Mouse (Mus musculus) megakaryocyte, embryonic 14.5 days (primary cell): Measurements from ENCODE around the gene Smoc2. TPM values are rescaled to one million over a fixed set of nuclear protein-coding genes. Genes with fewer than 3 reads are reported as not detected.

ENCODE experiments used
- H3K27me3 ChIP-seq: replicated peaks from 2 replicates; pipeline ENCODE3; 2012; ENCODE audit warnings: inconsistent platforms
- H3K36me3 ChIP-seq: replicated peaks from 2 replicates; pipeline ENCODE3; 2012; ENCODE audit warnings: low read length, inconsistent platforms, mixed read lengths
- H3K4me1 ChIP-seq: 2 replicates; pipeline ENCODE4 v1.6.1; 2012; ENCODE audit warnings: inconsistent platforms
- H3K4me3 ChIP-seq: replicated peaks from 2 replicates; pipeline ENCODE3; 2012; ENCODE audit warnings: moderate library complexity, mild to moderate bottlenecking, inconsistent platforms
- H3K9me3 ChIP-seq: 2 replicates; pipeline ENCODE4 v1.6.1; 2012; ENCODE audit warnings: inconsistent platforms
- FLI1 ChIP-seq: IDR thresholded peaks from 2 replicates; pipeline ENCODE4 v1.6.1; 2012; ENCODE audit warnings: low read length, inconsistent platforms, mixed read lengths
- GATA1 ChIP-seq: IDR thresholded peaks from 3 replicates; pipeline ENCODE4 v1.6.1; 2012; ENCODE audit warnings: mixed read lengths, low read length, inconsistent platforms, borderline replicate concordance
- polyA plus RNA-seq: library from polyadenylated mRNA; stranded (reverse); fragments of >175 nt; gene quantifications from 2 replicates; pipeline ENCODE4 v1.2.3, GENCODE M21; 2012; ENCODE audit warnings: low replicate concordance; ENCODE audit not compliant: insufficient read depth

Gene Smoc2
- polyA plus RNA-seq, 1 experiment = not detected

GRCm38 (mm10) chr17:14303722-14304121 is 24.4 kb downstream of the Smoc2 start:
- Histone ChIP-seq H3K4me1 (no peaks in the 10 kb centered on the region), H3K36me3 (no peaks in the 10 kb centered on the region), H3K27me3 (no peaks in the 10 kb centered on the region), H3K4me3 (no peak overlapping the region), H3K9me3 (peaks cover 21% of the 10 kb centered on the region)
- TF ChIP-seq FLI1 = no peak
- no peak for TF ChIP-seq GATA1

GRCm38 (mm10) chr17:14309884-14310283 is 30.6 kb downstream of the Smoc2 start:
- TF ChIP-seq GATA1 = no peak
- no peak for TF ChIP-seq FLI1
- Histone ChIP-seq H3K4me1 (no peaks in the 10 kb centered on the region), H3K9me3 (peaks cover 6% of the 10 kb centered on the region)

GRCm38 (mm10) chr17:14312440-14312839 is 33.1 kb downstream of the Smoc2 start:
- H3K4me1 ChIP-seq = no peaks in the 10 kb centered on the region
- H3K36me3 ChIP-seq = no peaks in the 10 kb centered on the region
- no peak overlapping the region for H3K4me3 ChIP-seq
- H3K27me3 ChIP-seq = no peaks in the 10 kb centered on the region
- no peaks in the 10 kb centered on the region for H3K9me3 ChIP-seq
- TF ChIP-seq GATA1 (no peak), FLI1 (no peak)

More at GRCm38 (mm10) chr17:14309884-14310283, 30.6 kb downstream of the Smoc2 start:
- peak overlapping the region; percentile 21 for H3K4me3 ChIP-seq
- no peaks in the 10 kb centered on the region for H3K36me3 ChIP-seq
- no peaks in the 10 kb centered on the region for H3K27me3 ChIP-seq

- no peaks in the 10 kb centered on the region for H3K27me3 ChIP-seq
- no peaks in the 10 kb centered on the region for H3K36me3 ChIP-seq
- no peaks in the 10 kb centered on the region for H3K4me1 ChIP-seq
- H3K9me3 ChIP-seq = no peaks in the 10 kb centered on the region
- no peak overlapping the region for H3K4me3 ChIP-seq
- TF ChIP-seq GATA1 (no peak), FLI1 (no peak)
These were observed 35.0 kb downstream of the Smoc2 start for GRCm38 (mm10) chr17:14314308-14314707.

- TF ChIP-seq FLI1 (no peak), GATA1 (no peak)
- no peaks in the 10 kb centered on the region for H3K9me3 ChIP-seq
- H3K4me1 ChIP-seq = no peaks in the 10 kb centered on the region
- H3K27me3 ChIP-seq = no peaks in the 10 kb centered on the region
- no peak overlapping the region for H3K4me3 ChIP-seq
- H3K36me3 ChIP-seq = no peaks in the 10 kb centered on the region
These were observed 37.2 kb downstream of the Smoc2 start for GRCm38 (mm10) chr17:14316536-14316935.

- no peaks in the 10 kb centered on the region for H3K4me1 ChIP-seq
- no peaks in the 10 kb centered on the region for H3K9me3 ChIP-seq
- H3K4me3 ChIP-seq = no peak overlapping the region
- H3K36me3 ChIP-seq = no peaks in the 10 kb centered on the region
- H3K27me3 ChIP-seq = no peaks in the 10 kb centered on the region
- TF ChIP-seq FLI1 (no peak), GATA1 (no peak)
These were observed 38.1 kb downstream of the Smoc2 start for GRCm38 (mm10) chr17:14317439-14317838.

- Histone ChIP-seq H3K4me1 (no peaks in the 10 kb centered on the region), H3K36me3 (no peaks in the 10 kb centered on the region), H3K4me3 (no peak overlapping the region), H3K27me3 (no peaks in the 10 kb centered on the region), H3K9me3 (no peaks in the 10 kb centered on the region)
- no peak for TF ChIP-seq GATA1
These were observed 46.9 kb downstream of the Smoc2 start for GRCm38 (mm10) chr17:14326156-14326555.

- H3K27me3 ChIP-seq = no peaks in the 10 kb centered on the region
- no peaks in the 10 kb centered on the region for H3K36me3 ChIP-seq
- TF ChIP-seq FLI1 = no peak
- no peak for TF ChIP-seq GATA1
- no peaks in the 10 kb centered on the region for H3K9me3 ChIP-seq
- no peaks in the 10 kb centered on the region for H3K4me1 ChIP-seq
- peak overlapping the region; percentile 1 for H3K4me3 ChIP-seq
These were observed 48.7 kb downstream of the Smoc2 start for GRCm38 (mm10) chr17:14328037-14328436.

- TF ChIP-seq GATA1 (no peak), FLI1 (no peak)
- no peaks in the 10 kb centered on the region for H3K9me3 ChIP-seq
- H3K36me3 ChIP-seq = no peaks in the 10 kb centered on the region
- H3K4me1 ChIP-seq = no peaks in the 10 kb centered on the region
- no peaks in the 10 kb centered on the region for H3K27me3 ChIP-seq
- H3K4me3 ChIP-seq = peak overlapping the region; percentile 47
These were observed 51.2 kb downstream of the Smoc2 start for GRCm38 (mm10) chr17:14330498-14330897.

- H3K4me1 ChIP-seq = no peaks in the 10 kb centered on the region
- H3K9me3 ChIP-seq = peaks cover 32% of the 10 kb centered on the region
- H3K4me3 ChIP-seq = no peak overlapping the region
- H3K36me3 ChIP-seq = no peaks in the 10 kb centered on the region
- no peaks in the 10 kb centered on the region for H3K27me3 ChIP-seq
- TF ChIP-seq GATA1 (no peak), FLI1 (no peak)
These were observed 60.7 kb downstream of the Smoc2 start for GRCm38 (mm10) chr17:14339932-14340557.
